Mouse (Mus musculus): Measurements from ENCODE around the gene Cyb561a3.

DNA sequence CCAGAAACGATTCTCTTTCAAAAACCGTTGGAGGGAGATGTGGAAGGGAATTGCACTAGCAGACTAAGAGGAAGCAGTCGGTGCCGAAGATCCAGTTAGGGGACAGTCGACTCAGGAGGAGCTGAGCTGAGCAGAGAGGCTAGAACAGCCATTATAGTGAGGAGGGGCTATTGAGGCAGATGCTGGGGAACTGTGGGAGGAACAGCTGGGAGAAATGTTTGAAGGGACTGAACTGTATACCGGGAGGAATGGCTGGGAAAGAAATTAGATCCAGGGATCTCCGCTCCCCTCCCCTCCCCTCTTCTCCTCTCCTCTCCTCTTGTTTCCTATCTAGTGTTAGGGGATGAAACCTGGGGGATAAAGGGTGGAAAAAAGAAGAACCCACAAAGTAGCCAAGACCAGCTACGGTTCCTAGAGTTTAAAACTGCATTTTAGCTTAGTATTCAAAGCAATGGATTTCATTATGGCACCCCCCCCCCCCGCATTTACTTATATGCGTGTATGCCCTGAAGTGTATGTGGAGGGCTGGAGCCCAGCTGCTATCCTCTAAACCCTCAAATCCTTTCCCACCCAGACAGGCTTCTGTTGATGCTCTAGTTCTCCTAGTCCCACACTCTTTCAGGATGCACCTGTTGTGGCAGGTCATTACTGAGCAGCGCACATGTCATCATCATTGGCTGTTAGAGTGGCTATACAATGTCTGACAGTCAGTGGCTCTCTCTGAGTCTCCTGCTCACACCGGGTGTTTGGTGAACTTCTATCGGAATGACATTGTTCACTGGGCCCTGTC is 63.8 kb downstream of the Cyb561a3 start:
- TF ChIP-seq POLR2A (IDR thresholded peaks at IDR 0.05; ENCODE audit: borderline replicate concordance, extremely low read depth, low read depth, low read length), result no peak
- no peak for TF ChIP-seq CTCF (IDR thresholded peaks at IDR 0.05; ENCODE audit: insufficient read depth, low read length)

Measured in lung, adult 2 months (tissue).